Mouse (Mus musculus): Measurements from ENCODE around the gene Gmeb1. TPM values are rescaled to one million over a fixed set of nuclear protein-coding genes. Genes with fewer than 3 reads are reported as not detected.

The Gmeb1 gene
- polyA plus RNA-seq, 1 experiment from 2014 or later: 55.3 TPM

DNA sequence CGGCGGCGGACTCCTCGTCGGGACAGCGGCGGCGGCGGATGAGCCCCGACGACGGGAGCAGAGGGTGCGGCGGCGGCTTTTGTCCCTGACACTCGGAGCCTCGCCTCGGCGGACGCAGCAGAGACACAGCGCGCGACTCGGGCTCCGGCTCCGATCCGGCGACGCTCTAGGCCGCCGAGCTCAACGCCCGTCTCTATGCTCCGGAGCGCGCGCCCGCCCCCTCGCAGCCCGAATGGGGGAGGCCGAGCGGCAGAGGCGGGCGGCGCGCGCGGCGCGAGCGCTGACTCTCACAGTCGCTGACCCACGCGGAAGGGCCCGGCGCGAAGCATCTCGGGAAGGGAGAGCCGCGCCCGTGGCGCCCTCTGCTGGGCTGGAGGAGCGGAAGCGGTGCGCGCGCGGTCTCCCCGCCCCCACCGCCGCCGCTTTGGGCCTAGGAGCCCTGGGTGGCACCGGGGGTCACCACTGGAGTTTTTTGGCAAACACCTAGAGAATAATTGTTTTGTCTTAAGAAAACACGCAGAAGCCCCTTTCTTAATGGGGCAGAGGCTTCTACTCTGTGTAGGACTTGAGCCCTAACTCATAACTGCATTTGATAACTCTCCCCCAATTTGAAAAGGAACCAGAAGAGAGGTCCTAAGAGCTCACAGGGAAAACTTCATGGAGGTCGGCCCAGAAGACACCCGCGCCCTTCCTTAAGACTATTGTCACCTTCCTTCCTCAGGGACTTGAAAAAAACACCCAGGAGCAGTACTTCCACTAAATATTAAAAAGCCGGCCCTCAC is 49.3 kb downstream of the Gmeb1 start, which contains the start of gene Ythdf2:
Gene Ythdf2, minus strand, starts transcription at position 351 of the 782 bp plus-strand sequence.
- peak within 1 kb of the TSS; percentile 100 for H3K4me3 ChIP-seq (replicated peaks; ENCODE audit: low read length)
- peak within 1 kb of the TSS; percentile 96 for H3K4me2 ChIP-seq (ENCODE audit: low read length)
- no peaks in the 10 kb centered on the region for H3K9me3 ChIP-seq (ENCODE audit: control insufficient read depth, low read length)
- H3K27me3 ChIP-seq (replicated peaks; ENCODE audit: control insufficient read depth, insufficient read depth, low read length): no peaks in the 10 kb centered on the region
- H3K36me3 ChIP-seq (ENCODE audit: control insufficient read depth, insufficient read depth): peaks cover 7% of the 10 kb centered on the region; the same call in 1 of the 2 replicates
- H3K4me1 ChIP-seq (replicated peaks; ENCODE audit: control insufficient read depth, insufficient read depth, low read length): peaks cover 21% of the 10 kb centered on the region
- under 1% methylated on average over 78 of the region's 78 CpGs for WGBS
- ATAC-seq: peak; percentile 98
- peak within 1 kb of the TSS; percentile 99 for H3K9ac ChIP-seq (replicated peaks; ENCODE audit: low read depth, low read length)
- H3K27ac ChIP-seq (ENCODE audit: low read length): peak within 1 kb of the TSS; percentile 95

DNA sequence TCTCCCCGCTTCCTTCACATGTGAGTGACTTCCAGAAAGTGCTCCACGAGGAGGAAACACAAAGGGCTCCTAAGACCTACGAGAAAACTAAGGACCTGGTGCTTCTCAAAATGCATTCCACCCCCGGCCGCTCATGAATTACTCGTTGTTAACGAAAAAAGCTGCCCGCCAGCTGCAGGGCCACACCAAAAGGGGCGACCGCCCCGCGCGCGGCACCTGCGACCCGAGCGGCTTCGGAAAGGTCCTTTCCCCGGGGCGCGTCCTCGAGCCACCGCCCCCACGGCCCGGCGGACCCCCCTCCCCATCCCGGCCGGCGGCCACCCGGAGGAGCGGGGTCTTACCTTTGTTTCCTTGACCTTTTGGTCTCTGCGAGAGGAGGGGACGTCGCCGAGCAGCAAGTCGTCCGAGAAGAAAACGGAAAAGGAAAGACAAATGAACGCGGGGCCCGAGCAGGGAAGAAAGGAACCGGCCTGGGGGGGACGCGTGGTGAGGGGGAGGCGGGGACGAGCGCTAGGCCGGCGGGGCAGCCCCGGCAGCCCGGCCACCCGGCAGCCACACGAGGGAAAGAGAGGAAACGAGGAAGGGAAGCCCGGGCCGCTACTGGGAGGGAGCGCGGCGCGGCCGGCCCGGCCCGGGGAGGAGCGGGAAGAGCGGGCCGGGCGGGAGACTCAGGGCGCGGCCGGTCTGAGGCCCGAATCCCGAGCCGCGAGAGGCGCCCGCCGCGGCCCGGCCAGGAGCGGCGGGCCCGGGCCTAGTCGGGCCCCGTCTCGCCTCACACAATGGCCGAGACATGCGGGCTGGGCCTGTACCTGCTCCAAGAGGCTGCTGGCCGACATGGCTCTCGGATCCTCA is 50.1 kb downstream of the Gmeb1 start:
- peaks cover 21% of the 10 kb centered on the region for H3K4me1 ChIP-seq (replicated peaks; ENCODE audit: control insufficient read depth, insufficient read depth, low read length)
- no peaks in the 10 kb centered on the region for H3K9me3 ChIP-seq (ENCODE audit: control insufficient read depth, low read length)
- ATAC-seq: peak; percentile 81
- WGBS: under 1% methylated on average over 65 of the region's 89 CpGs
- no peaks in the 10 kb centered on the region for H3K27me3 ChIP-seq (replicated peaks; ENCODE audit: control insufficient read depth, insufficient read depth, low read length)
- peak overlapping the region; percentile 100 for H3K4me3 ChIP-seq (replicated peaks; ENCODE audit: low read length)
- H3K36me3 ChIP-seq (ENCODE audit: control insufficient read depth, insufficient read depth): peaks cover 12% of the 10 kb centered on the region; the same call in 1 of the 2 replicates
- peak overlapping the region; percentile 95 for H3K27ac ChIP-seq (ENCODE audit: low read length)
- peak overlapping the region; percentile 96 for H3K4me2 ChIP-seq (ENCODE audit: low read length)
- H3K9ac ChIP-seq (replicated peaks; ENCODE audit: low read depth, low read length): peak overlapping the region; percentile 99

- H3K4me2 ChIP-seq (ENCODE audit: low read length): peak overlapping the region; percentile 96
- 17% methylated on average over 2 of the region's 2 CpGs for WGBS
- H3K4me3 ChIP-seq (replicated peaks; ENCODE audit: low read length): peak overlapping the region; percentile 100
- no peak overlapping the region for H3K27ac ChIP-seq (ENCODE audit: low read length)
- H3K9me3 ChIP-seq (ENCODE audit: control insufficient read depth, low read length): no peaks in the 10 kb centered on the region
- peak overlapping the region; percentile 99 for H3K9ac ChIP-seq (replicated peaks; ENCODE audit: low read depth, low read length)
- peaks cover 13% of the 10 kb centered on the region; the same call in 1 of the 2 replicates for H3K36me3 ChIP-seq (ENCODE audit: control insufficient read depth, insufficient read depth)
- H3K27me3 ChIP-seq (replicated peaks; ENCODE audit: control insufficient read depth, insufficient read depth, low read length): no peaks in the 10 kb centered on the region
- ATAC-seq: no peak
- H3K4me1 ChIP-seq (replicated peaks; ENCODE audit: control insufficient read depth, insufficient read depth, low read length): peaks cover 21% of the 10 kb centered on the region
Measured at GRCm38 (mm10) chr4:132210325-132210724, 51.1 kb downstream of the Gmeb1 start.

DNA sequence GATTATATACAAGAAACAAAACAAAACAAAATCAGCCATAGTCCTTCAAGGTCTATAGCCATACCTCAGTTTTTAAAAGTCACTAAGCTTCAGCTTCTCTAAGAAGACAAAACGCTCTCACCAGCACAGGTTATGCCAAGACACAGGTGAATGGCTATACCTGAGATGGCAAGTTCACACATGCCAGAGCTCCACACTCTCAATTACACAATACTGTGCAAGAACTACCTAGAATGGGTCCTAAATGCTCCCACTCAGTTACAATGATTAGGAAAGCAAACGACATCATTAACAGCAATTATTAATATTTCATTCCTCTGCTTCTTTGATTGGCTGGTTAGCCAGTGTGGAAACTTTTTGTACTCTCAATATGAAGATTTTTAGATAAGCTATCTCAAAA is 52.1 kb downstream of the Gmeb1 start:
- H3K9ac ChIP-seq (replicated peaks; ENCODE audit: low read depth, low read length): no peak overlapping the region
- WGBS: 87% methylated on average over 2 of the region's 2 CpGs
- H3K36me3 ChIP-seq (ENCODE audit: control insufficient read depth, insufficient read depth): peaks cover 16% of the 10 kb centered on the region
- H3K27ac ChIP-seq (ENCODE audit: low read length): no peak overlapping the region
- H3K4me1 ChIP-seq (replicated peaks; ENCODE audit: control insufficient read depth, insufficient read depth, low read length): peaks cover 21% of the 10 kb centered on the region
- no peak for ATAC-seq
- H3K4me3 ChIP-seq (replicated peaks; ENCODE audit: low read length): no peak overlapping the region
- 0 out of 2 replicates have a peak overlapping the region, but pooled peaks have one; percentile 1 for H3K4me2 ChIP-seq (ENCODE audit: low read length)
- H3K9me3 ChIP-seq (ENCODE audit: control insufficient read depth, low read length): no peaks in the 10 kb centered on the region
- no peaks in the 10 kb centered on the region for H3K27me3 ChIP-seq (replicated peaks; ENCODE audit: control insufficient read depth, insufficient read depth, low read length)

DNA sequence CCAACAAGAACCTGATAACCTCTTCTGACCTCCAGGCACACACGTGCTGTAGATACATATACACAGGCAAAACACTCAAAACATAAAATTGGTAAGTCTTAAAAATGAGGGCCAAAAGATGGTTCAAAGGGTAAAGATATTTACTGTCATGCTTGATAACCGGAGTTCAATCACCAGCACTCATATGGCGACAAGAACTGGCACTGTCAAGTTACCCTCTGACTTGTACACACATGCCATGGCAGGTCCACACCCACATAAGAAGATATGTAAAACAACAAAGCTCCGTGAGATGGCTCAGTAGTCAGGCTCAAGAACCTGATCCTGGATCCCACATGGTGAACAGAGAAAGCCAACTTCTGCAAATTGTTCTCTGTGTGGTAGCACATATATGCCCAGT is 54.1 kb downstream of the Gmeb1 start:
- Histone ChIP-seq H3K9me3 (ENCODE audit: control insufficient read depth, low read length) (no peaks in the 10 kb centered on the region), H3K4me1 (replicated peaks; ENCODE audit: control insufficient read depth, insufficient read depth, low read length) (peaks cover 24% of the 10 kb centered on the region), H3K36me3 (ENCODE audit: control insufficient read depth, insufficient read depth) (peaks cover 25% of the 10 kb centered on the region), H3K27ac (ENCODE audit: low read length) (no peak overlapping the region), H3K27me3 (replicated peaks; ENCODE audit: control insufficient read depth, insufficient read depth, low read length) (no peaks in the 10 kb centered on the region), H3K9ac (replicated peaks; ENCODE audit: low read depth, low read length) (no peak overlapping the region), H3K4me3 (replicated peaks; ENCODE audit: low read length) (no peak overlapping the region), H3K4me2 (ENCODE audit: low read length) (no peak overlapping the region)
- 93% methylated on average over 4 of the region's 4 CpGs for WGBS
- ATAC-seq: no peak

- no peak overlapping the region for H3K27ac ChIP-seq (ENCODE audit: low read length)
- ATAC-seq: no peak
- H3K9me3 ChIP-seq (ENCODE audit: control insufficient read depth, low read length): no peaks in the 10 kb centered on the region
- H3K27me3 ChIP-seq (replicated peaks; ENCODE audit: control insufficient read depth, insufficient read depth, low read length): no peaks in the 10 kb centered on the region
- no peak overlapping the region for H3K4me3 ChIP-seq (replicated peaks; ENCODE audit: low read length)
- H3K9ac ChIP-seq (replicated peaks; ENCODE audit: low read depth, low read length): no peak overlapping the region
- no peak overlapping the region for H3K4me2 ChIP-seq (ENCODE audit: low read length)
- H3K4me1 ChIP-seq (replicated peaks; ENCODE audit: control insufficient read depth, insufficient read depth, low read length): peaks cover 39% of the 10 kb centered on the region
- peaks cover 6% of the 10 kb centered on the region for H3K36me3 ChIP-seq (ENCODE audit: control insufficient read depth, insufficient read depth)
Measured at GRCm38 (mm10) chr4:132198771-132199170, 62.6 kb downstream of the Gmeb1 start.

DNA sequence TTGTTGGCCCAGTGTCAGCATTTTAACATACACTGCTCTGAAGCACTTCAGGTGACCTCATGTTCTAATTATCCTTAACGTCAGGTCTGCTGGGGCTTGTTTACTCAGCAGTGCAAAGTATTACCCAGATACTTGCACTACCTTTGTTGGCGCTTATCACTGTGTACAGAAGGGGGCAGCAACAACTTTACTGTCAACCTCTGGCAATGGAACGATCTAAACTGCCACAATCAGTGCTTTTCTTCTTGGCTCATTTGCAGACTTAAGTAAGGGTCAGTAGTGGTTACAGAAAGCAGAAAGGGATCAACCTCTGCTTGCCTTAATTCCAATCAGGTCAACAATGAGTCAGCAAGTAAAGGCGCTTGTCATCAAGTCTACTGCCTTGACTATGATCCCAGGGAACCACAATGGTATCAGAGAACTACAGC is 63.1 kb downstream of the Gmeb1 start:
- Histone ChIP-seq H3K27ac (ENCODE audit: low read length) (no peak overlapping the region), H3K27me3 (replicated peaks; ENCODE audit: control insufficient read depth, insufficient read depth, low read length) (no peaks in the 10 kb centered on the region), H3K4me1 (replicated peaks; ENCODE audit: control insufficient read depth, insufficient read depth, low read length) (peaks cover 36% of the 10 kb centered on the region), H3K4me2 (ENCODE audit: low read length) (no peak overlapping the region), H3K9me3 (ENCODE audit: control insufficient read depth, low read length) (no peaks in the 10 kb centered on the region), H3K4me3 (replicated peaks; ENCODE audit: low read length) (no peak overlapping the region), H3K36me3 (ENCODE audit: control insufficient read depth, insufficient read depth) (peaks cover 2% of the 10 kb centered on the region), H3K9ac (replicated peaks; ENCODE audit: low read depth, low read length) (no peak overlapping the region)
- no peak for ATAC-seq
- 48% methylated on average over 4 of the region's 4 CpGs for WGBS

GRCm38 (mm10) chr4:132194975-132195374 is 66.4 kb downstream of the Gmeb1 start:
- Histone ChIP-seq H3K4me1 (replicated peaks; ENCODE audit: control insufficient read depth, insufficient read depth, low read length) (peaks cover 23% of the 10 kb centered on the region), H3K27ac (ENCODE audit: low read length) (no peak overlapping the region), H3K36me3 (ENCODE audit: control insufficient read depth, insufficient read depth) (peaks cover 2% of the 10 kb centered on the region; the same call in 1 of the 2 replicates), H3K9me3 (ENCODE audit: control insufficient read depth, low read length) (no peaks in the 10 kb centered on the region), H3K9ac (replicated peaks; ENCODE audit: low read depth, low read length) (no peak overlapping the region), H3K27me3 (replicated peaks; ENCODE audit: control insufficient read depth, insufficient read depth, low read length) (no peaks in the 10 kb centered on the region), H3K4me3 (replicated peaks; ENCODE audit: low read length) (no peak overlapping the region), H3K4me2 (ENCODE audit: low read length) (no peak overlapping the region)
- 92% methylated on average over 3 of the region's 3 CpGs for WGBS
- ATAC-seq: no peak

- H3K4me1 ChIP-seq (replicated peaks; ENCODE audit: control insufficient read depth, insufficient read depth, low read length): peaks cover 17% of the 10 kb centered on the region
- H3K27me3 ChIP-seq (replicated peaks; ENCODE audit: control insufficient read depth, insufficient read depth, low read length): no peaks in the 10 kb centered on the region
- H3K9me3 ChIP-seq (ENCODE audit: control insufficient read depth, low read length): no peaks in the 10 kb centered on the region
- no peak for ATAC-seq
- H3K27ac ChIP-seq (ENCODE audit: low read length): no peak overlapping the region
- H3K4me2 ChIP-seq (ENCODE audit: low read length): no peak overlapping the region
- 95% methylated on average over 6 of the region's 6 CpGs for WGBS
- H3K9ac ChIP-seq (replicated peaks; ENCODE audit: low read depth, low read length): no peak overlapping the region
- H3K36me3 ChIP-seq (ENCODE audit: control insufficient read depth, insufficient read depth): peaks cover 2% of the 10 kb centered on the region; the same call in 1 of the 2 replicates
- H3K4me3 ChIP-seq (replicated peaks; ENCODE audit: low read length): no peak overlapping the region
Measured at GRCm38 (mm10) chr4:132194373-132194772, 67.0 kb downstream of the Gmeb1 start.
